Comparison of ENCODE assay signal across 10 mouse cellular contexts in the genomic region with DNA sequence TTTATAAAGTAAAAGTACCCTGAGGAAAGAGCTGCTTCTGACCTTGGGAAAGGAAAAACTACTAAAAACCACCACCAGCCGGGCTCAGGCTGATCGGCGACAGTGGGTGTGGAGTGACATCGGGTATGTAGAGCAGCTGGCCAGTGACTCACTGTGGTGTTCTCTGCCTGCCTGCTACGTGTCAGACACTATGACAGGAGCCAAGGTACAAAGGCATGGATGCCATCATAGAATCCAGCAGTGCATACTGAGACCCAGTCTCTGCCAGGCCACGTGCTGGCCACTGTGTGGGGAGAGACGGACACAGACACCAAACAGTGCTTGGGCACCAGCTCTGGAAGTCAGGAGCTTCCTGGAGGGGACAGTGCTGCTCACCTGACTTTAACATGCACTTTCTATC. TPM values are rescaled to one million over a fixed set of nuclear protein-coding genes. Genes with fewer than 3 reads are reported as not detected.
DNase-seq lines count a peak whose midpoint lies in the region; ATAC-seq and TF ChIP-seq lines count a peak whose summit lies in the region.
"Had no signal": no experiment of that assay in that cellular context is flagged by ENCODE, and none has a peak within 500 bp of the region (broad histone marks: within the 10 kb centered on the region; RNA-seq: fewer than 3 reads in every experiment).

No protein-coding gene starts in this region.

- H3K27me3 ChIP-seq in erythroblast, embryonic 14.5 days (ENCODE audit: control insufficient read depth) = no peaks in the 10 kb centered on the region
- H3K27me3 ChIP-seq in limb, embryonic 13.5 days = no peaks in the 10 kb centered on the region
- H3K27me3 ChIP-seq: embryonic facial prominence, embryonic 15.5 days had no signal

- TF ChIP-seq CTCF in gastrocnemius, adult 2 months (IDR thresholded peaks at IDR 0.05) = no peak

- no peak overlapping the region for H3K4me2 ChIP-seq in limb, embryonic 13.5 days (replicated peaks)
- H3K4me2 ChIP-seq: embryonic facial prominence, embryonic 15.5 days; lung, embryonic 14.5 days had no signal

- ATAC-seq in limb, embryonic 13.5 days (ENCODE audit: low FRiP score, low read depth) = no peak

- DNase-seq in gastrocnemius, adult 2 months = peak; percentile 57
- no peak for DNase-seq in gastrocnemius, postnatal 14 days
- peak; percentile 47 for DNase-seq in 3T3-L1 (ENCODE audit: low read depth, low spot score)
- DNase-seq in spleen, postnatal 36 days (ENCODE audit: low spot score in 2 of 2) = no peak
- no peak for DNase-seq in spleen, postnatal 14 days (ENCODE audit: low spot score in 2 of 2)
- no peak for DNase-seq in kidney, postnatal 14 days
- DNase-seq: lung, embryonic 14.5 days had no signal

- H3K27ac ChIP-seq in gastrocnemius, adult 2 months = peak overlapping the region; percentile 78
- H3K27ac ChIP-seq in limb, embryonic 13.5 days = no peak overlapping the region
- H3K27ac ChIP-seq: embryonic facial prominence, embryonic 15.5 days had no signal

- peaks cover 71% of the 10 kb centered on the region for H3K4me1 ChIP-seq in erythroblast, embryonic 14.5 days (ENCODE audit: control insufficient read depth)
- H3K4me1 ChIP-seq in limb, embryonic 13.5 days = peaks cover 11% of the 10 kb centered on the region

- peaks cover 71% of the 10 kb centered on the region for H3K36me3 ChIP-seq in erythroblast, embryonic 14.5 days (ENCODE audit: control insufficient read depth)
- peaks cover 40% of the 10 kb centered on the region for H3K36me3 ChIP-seq in limb, embryonic 13.5 days

- H3K9me3 ChIP-seq in erythroblast, embryonic 14.5 days (ENCODE audit: control insufficient read depth, low read length) = no peaks in the 10 kb centered on the region
- no peaks in the 10 kb centered on the region for H3K9me3 ChIP-seq in limb, embryonic 13.5 days
- H3K9me3 ChIP-seq: embryonic facial prominence, embryonic 15.5 days had no signal

- no peak overlapping the region for H3K4me3 ChIP-seq in gastrocnemius, adult 2 months
- H3K4me3 ChIP-seq in erythroblast, embryonic 14.5 days (replicated peaks) = peak overlapping the region; percentile 4
- H3K4me3 ChIP-seq in limb, embryonic 13.5 days = no peak overlapping the region
- H3K4me3 ChIP-seq: embryonic facial prominence, embryonic 15.5 days had no signal

- 0 out of 2 replicates have a peak overlapping the region, but pooled peaks have one; percentile 3 for H3K9ac ChIP-seq in limb, embryonic 13.5 days
- H3K9ac ChIP-seq: embryonic facial prominence, embryonic 15.5 days; lung, embryonic 14.5 days had no signal

- intact Hi-C loops in gastrocnemius, adult 2 months (cut with DNase I) = no loop called here
- intact Hi-C loops in gastrocnemius, postnatal 14 days (cut with DNase I; ENCODE audit: low total_unique reads) = no loop called here

- WGBS in limb, embryonic 13.5 days = 71% methylated on average over 7 of the region's 7 CpGs

RNA-seq across cellular contexts. Expression of a gene that starts 5.1 kb away (rescaled TPM):
- total RNA-seq in gastrocnemius, adult 2 months (2021) = 1 to 10 TPM; 6.0 to 6.7 TPM
- 10 to 100 TPM in 1 of 2 experiments, 1 to 10 TPM in 1; 9.7 to 10.0 TPM for total RNA-seq in gastrocnemius, postnatal 14 days (2021)
- 2.4 and 3.3 TPM in 2 replicates for polyA plus RNA-seq in erythroblast, embryonic 14.5 days (2012)
- 52.8 and 52.9 TPM in 2 replicates for polyA plus RNA-seq in limb, embryonic 13.5 days (2015; fragmentation: Nextera tagmentation; extraction: Ambion mirVana)

Comparison
In these comparisons a context has a peak if more than half of its experiments do, and no peak if none do; other contexts are left out.
1. DNase-seq: peak in gastrocnemius, adult 2 months (single experiment) and 3T3-L1 (single experiment); none in gastrocnemius, postnatal 14 days (single experiment), spleen, postnatal 36 days (0 of 2), spleen, postnatal 14 days (0 of 2) and kidney, postnatal 14 days (single experiment).